Mouse (Mus musculus) myocyte (in vitro differentiated cells): ENCODE data around the gene Edc4.
A peak's percentile ranks its signal among the peaks of the same experiment; 100 is the strongest.
"Not testable (repeated sequence)": the region's sequence is repeated elsewhere in the genome, so short reads cannot be mapped to it uniquely, and the experiment has no call there.

Experiments used
- CEBPB ChIP-seq: IDR thresholded peaks from 2 replicates; pipeline ENCODE4 v1.6.1; 2011; ENCODE audit warnings: mild to moderate bottlenecking, moderate library complexity; ENCODE audit not compliant: poor library complexity, insufficient read depth, severe bottlenecking
- E2F4 ChIP-seq: IDR thresholded peaks from one replicate; pipeline ENCODE4 v1.6.1; 2011; ENCODE audit warnings: mild to moderate bottlenecking, control low read depth, moderate library complexity; ENCODE audit not compliant: insufficient read depth
- MAX ChIP-seq: IDR thresholded peaks from one replicate; pipeline ENCODE4 v1.6.1; 2011; ENCODE audit warnings: low read depth, mild to moderate bottlenecking, control low read depth
- MYOD1 ChIP-seq, 3 experiments: IDR thresholded peaks; one replicate each; pipeline ENCODE4 v1.6.1; 2011; ENCODE audit warnings: control low read depth in 2 of 3, low read depth in 2 of 3, mild to moderate bottlenecking in 2 of 3, moderate library complexity in 1 of 3; ENCODE audit not compliant: insufficient read length in 2 of 3, control insufficient read depth in 1 of 3
- MYOG ChIP-seq, 3 experiments: IDR thresholded peaks; one replicate each; pipeline ENCODE4 v1.6.1; 2011; ENCODE audit warnings: control low read depth in 2 of 3, low read depth in 2 of 3, mild to moderate bottlenecking in 2 of 3; ENCODE audit not compliant: insufficient read length in 2 of 3, control insufficient read depth in 1 of 3, insufficient read depth in 1 of 3
- POLR2A ChIP-seq: IDR thresholded peaks from one replicate; pipeline ENCODE4 v1.6.1; 2011; ENCODE audit warnings: low read depth, mild to moderate bottlenecking, control low read depth, moderate library complexity; ENCODE audit not compliant: insufficient read length
- POLR2AphosphoS2 ChIP-seq: IDR thresholded peaks from one replicate; pipeline ENCODE4 v1.6.1; 2011; ENCODE audit warnings: low read depth, control low read depth; ENCODE audit not compliant: insufficient read length
- REST ChIP-seq: IDR thresholded peaks from one replicate; pipeline ENCODE4 v1.6.1; 2011; ENCODE audit warnings: mild to moderate bottlenecking, control low read depth, moderate library complexity; ENCODE audit not compliant: insufficient read depth, insufficient read length
- SRF ChIP-seq: IDR thresholded peaks from one replicate; pipeline ENCODE4 v1.6.1; 2011; ENCODE audit warnings: low read depth; ENCODE audit not compliant: control insufficient read depth, insufficient read length
- TCF12 ChIP-seq: IDR thresholded peaks from one replicate; pipeline ENCODE4 v1.6.1; 2011; ENCODE audit warnings: mild to moderate bottlenecking, control low read depth; ENCODE audit not compliant: poor library complexity, insufficient read depth, severe bottlenecking
- TCF3 ChIP-seq: IDR thresholded peaks from one replicate; pipeline ENCODE4 v1.6.1; 2011; ENCODE audit warnings: low read depth, control low read depth; ENCODE audit not compliant: insufficient read length
- USF1 ChIP-seq: IDR thresholded peaks from one replicate; pipeline ENCODE4 v1.6.1; 2011; ENCODE audit warnings: low read depth, mild to moderate bottlenecking, control low read depth, moderate library complexity

DNA sequence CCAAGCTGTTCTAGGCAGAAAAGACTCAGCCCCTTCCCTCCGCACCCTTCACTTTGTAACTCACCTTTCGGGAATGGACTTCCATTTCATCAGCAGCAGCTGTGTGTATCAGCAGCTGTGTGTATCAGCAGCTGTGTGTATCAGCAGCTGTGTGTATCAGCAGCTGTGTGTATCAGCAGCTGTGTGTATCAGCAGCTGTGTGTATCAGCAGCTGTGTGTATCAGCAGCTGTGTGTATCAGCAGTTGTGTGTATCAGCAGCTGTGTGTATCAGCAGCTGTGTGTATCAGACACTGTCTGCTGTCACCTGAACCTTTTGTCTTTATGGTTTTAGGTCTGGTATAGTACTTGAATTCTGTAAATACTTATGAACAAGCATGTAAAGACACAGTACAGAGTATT is 46.9 kb upstream of the Edc4 start:
- TF ChIP-seq MAX, CEBPB, POLR2A, USF1, SRF, POLR2AphosphoS2, E2F4, REST: not testable (repeated sequence)
- TF ChIP-seq TCF3 (peak; percentile 93), TCF12 (peak; percentile 46), MYOG (IDR thresholded peaks at IDR 0.05; ENCODE audit: control insufficient read depth in 1 of 3, insufficient read depth in 1 of 3, insufficient read length in 2 of 3, low read depth in 2 of 3) (peak; percentile 19 to 85 (median 83)), MYOD1 (IDR thresholded peaks at IDR 0.05; ENCODE audit: control insufficient read depth in 1 of 3, insufficient read length in 2 of 3, low read depth in 2 of 3) (peak in 2 of 3 experiments; percentile 79 to 86)
